Mouse (Mus musculus) heart, postnatal 0 days (tissue): ENCODE results near the gene Mitf. TPM values are rescaled to one million over a fixed set of nuclear protein-coding genes. Genes with fewer than 3 reads are reported as not detected.

Source experiments
- ATAC-seq: fragments of 200-750 bp; cut with Nextera tagmentation; 2 replicates; pipeline ENCODE4 v1.8.0; 2017; ENCODE audit warnings: low read depth, moderate number of reproducible peaks, moderate library complexity; ENCODE audit not compliant: insufficient read depth
- DNase-seq: peaks from one replicate; pipeline ENCODE4 v3.0.0-alpha.2; 2016; ENCODE audit warnings: low spot score
- H3K27ac ChIP-seq: fragments of 300-500 bp; sonication (generic); 2 replicates; pipeline ENCODE4 v1.5.1; 2014; ENCODE audit warnings: low read depth, mild to moderate bottlenecking
- H3K27me3 ChIP-seq: fragments of 300-500 bp; sonication (generic); 2 replicates; pipeline ENCODE4 v1.6.1; 2014; ENCODE audit warnings: low read length, mixed read lengths; ENCODE audit not compliant: control insufficient read depth, insufficient read depth
- H3K36me3 ChIP-seq: fragments of 300-500 bp; sonication (generic); replicated peaks from 2 replicates; pipeline ENCODE4 v1.6.1; 2014; ENCODE audit warnings: low read length, mixed read lengths; ENCODE audit not compliant: control insufficient read depth, insufficient read depth
- H3K4me1 ChIP-seq: fragments of 300-500 bp; sonication (generic); 2 replicates; pipeline ENCODE4 v1.6.1; 2014; ENCODE audit warnings: antibody characterized with exemption; ENCODE audit not compliant: control insufficient read depth, insufficient read depth
- H3K4me2 ChIP-seq: fragments of 300-500 bp; sonication (generic); 2 replicates; pipeline ENCODE4 v1.6.1; 2014; ENCODE audit warnings: low read depth, mild to moderate bottlenecking, low read length, moderate library complexity
- H3K4me3 ChIP-seq: fragments of 300-500 bp; sonication (generic); 2 replicates; pipeline ENCODE4 v1.5.1; 2014; ENCODE audit warnings: low read depth, low read length
- H3K9ac ChIP-seq: fragments of 300-500 bp; sonication (generic); replicated peaks from 2 replicates; pipeline ENCODE4 v1.6.1; 2014; ENCODE audit warnings: low read depth, low read length, mixed read lengths
- H3K9me3 ChIP-seq: fragments of 300-500 bp; sonication (generic); replicated peaks from 2 replicates; pipeline ENCODE4 v1.6.1; 2016; ENCODE audit warnings: low read length; ENCODE audit not compliant: control insufficient read depth
- CTCF ChIP-seq: IDR thresholded peaks from 2 replicates; pipeline ENCODE4 v1.5.1; 2016; ENCODE audit warnings: antibody characterized with exemption, control low read depth, low read depth
- EP300 ChIP-seq: IDR thresholded peaks from 2 replicates; pipeline ENCODE4 v1.6.1; 2016; ENCODE audit warnings: antibody characterized with exemption, low read depth
- WGBS: fragments of 180-500 bp; shearing (Covaris S2); extraction: QIAGEN DNeasy Blood & Tissue Kit; methylation state at CpG from one replicate; pipeline ENCODE4 v1.1.7; 2014; 5-methylcytosine and 5-hydroxymethylcytosine counted together
- polyA plus RNA-seq: library from polyadenylated mRNA; unstranded; fragments of >200 nt; fragmentation: Nextera tagmentation; extraction: Ambion mirVana; gene quantifications from 2 replicates; pipeline ENCODE4 v1.2.1, GENCODE M21; 2015
- total RNA-seq: library from RNA; depleted of rRNA; stranded (reverse); fragments of >200 nt; gene quantifications from 2 replicates; pipeline ENCODE4 v1.2.3, GENCODE M21; 2014; ENCODE audit warnings: low replicate concordance

Mitf gene
- total and polyA plus RNA-seq, 2 experiments from 2014 or later = 26.2 to 94.1 TPM

DNA sequence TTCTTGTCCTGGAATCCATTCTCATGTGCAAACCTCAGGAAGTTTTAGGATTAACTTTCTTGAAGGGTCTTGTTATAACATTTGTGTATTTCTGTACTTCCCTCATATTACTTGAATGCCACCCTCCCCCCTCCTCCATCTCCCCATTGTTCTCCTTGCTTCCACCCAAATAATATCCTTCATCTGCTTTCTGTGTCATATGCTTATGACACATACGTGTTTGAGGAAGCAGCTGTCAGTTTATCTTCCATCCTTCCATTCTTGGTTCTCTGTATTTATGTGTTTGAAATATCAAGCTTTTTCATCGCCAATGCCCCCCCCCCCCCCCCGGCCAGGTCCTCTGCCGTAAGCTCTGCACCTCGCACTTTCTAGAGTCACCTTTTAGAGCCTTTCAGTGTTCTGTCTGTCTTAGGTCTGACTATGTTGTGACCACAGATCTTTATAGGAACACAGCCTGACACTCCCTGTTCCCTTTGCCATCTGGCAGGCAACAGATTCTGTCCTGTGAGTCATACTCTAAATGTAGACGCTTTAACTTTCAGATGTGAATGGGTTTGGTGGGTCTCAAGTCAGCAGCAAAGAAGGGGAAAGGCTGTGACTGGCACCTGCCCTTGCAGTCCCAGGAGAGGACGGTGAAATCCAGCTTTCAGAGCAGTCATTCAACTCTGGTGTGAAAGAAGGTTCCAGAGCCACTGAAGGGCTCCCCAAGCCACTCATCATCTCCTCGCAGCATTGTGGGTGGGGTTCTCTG lies 48.7 kb downstream of the Mitf start:
- H3K9ac ChIP-seq = no peak overlapping the region
- H3K4me3 ChIP-seq = no peak overlapping the region
- WGBS = 33% methylated on average over 8 of the region's 8 CpGs
- H3K9me3 ChIP-seq = no peaks in the 10 kb centered on the region
- peaks cover 20% of the 10 kb centered on the region for H3K4me1 ChIP-seq
- peak overlapping the region; percentile 5; the same call in 1 of the 2 replicates for H3K4me2 ChIP-seq
- TF ChIP-seq CTCF (no peak), EP300 (no peak)
- ATAC-seq (peak; percentile 67), DNase-seq (peak; percentile 65)
- H3K27me3 ChIP-seq = no peaks in the 10 kb centered on the region
- H3K27ac ChIP-seq = peak overlapping the region; percentile 66
- H3K36me3 ChIP-seq = no peaks in the 10 kb centered on the region

DNA sequence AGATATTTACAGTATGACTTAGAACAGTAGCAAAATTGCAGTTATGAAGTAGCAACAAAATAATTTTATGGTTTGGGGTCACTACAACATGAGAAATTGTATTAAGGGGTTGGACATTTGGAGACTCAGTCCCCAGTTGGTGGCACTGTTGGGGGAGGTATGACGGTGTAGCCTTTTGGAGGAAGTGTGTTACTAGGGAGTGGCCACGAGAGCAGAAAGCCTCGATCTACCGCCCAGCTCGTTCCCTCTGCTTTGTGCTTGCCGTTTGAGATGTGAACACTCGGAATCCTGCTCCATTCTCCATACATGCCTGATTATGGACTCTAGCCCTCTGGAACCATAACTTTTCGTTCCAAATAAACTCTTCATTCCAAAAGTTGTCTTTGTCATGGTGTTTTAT lies 49.6 kb downstream of the Mitf start:
- H3K4me2 ChIP-seq = no peak overlapping the region
- H3K36me3 ChIP-seq = no peaks in the 10 kb centered on the region
- DNase-seq (no peak), ATAC-seq (no peak)
- H3K9me3 ChIP-seq = no peaks in the 10 kb centered on the region
- H3K9ac ChIP-seq = no peak overlapping the region
- H3K4me3 ChIP-seq = no peak overlapping the region
- no peaks in the 10 kb centered on the region for H3K27me3 ChIP-seq
- TF ChIP-seq EP300 = no peak
- no peak for TF ChIP-seq CTCF
- H3K4me1 ChIP-seq = peaks cover 20% of the 10 kb centered on the region
- H3K27ac ChIP-seq = peak overlapping the region; percentile 66
- WGBS = 50% methylated on average over 8 of the region's 8 CpGs

DNA sequence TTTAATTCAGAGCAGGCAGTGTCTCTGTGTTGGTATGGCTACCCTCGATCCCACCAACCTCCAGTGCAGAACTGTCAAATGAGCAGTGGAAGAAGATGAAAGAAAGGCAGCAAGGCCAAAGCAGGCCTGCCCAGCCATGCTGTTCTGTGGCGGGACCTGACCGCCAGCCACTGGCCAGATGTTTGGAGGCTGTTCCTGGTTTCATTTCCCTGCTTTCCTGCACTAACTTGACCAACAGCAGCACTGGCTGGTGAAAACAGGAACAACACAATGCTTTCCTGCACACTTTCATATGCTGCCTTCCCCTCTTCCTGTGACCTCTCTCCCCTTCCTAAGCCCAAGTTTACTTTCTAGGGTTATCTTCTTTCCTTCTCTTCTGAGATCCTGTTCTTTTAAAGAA lies 50.8 kb downstream of the Mitf start:
- DNase-seq (no peak), ATAC-seq (peak; percentile 47; the same call in 1 of the 2 replicates)
- H3K4me3 ChIP-seq = no peak overlapping the region
- peaks cover 20% of the 10 kb centered on the region for H3K4me1 ChIP-seq
- peak overlapping the region; percentile 34; the same call in 1 of the 2 replicates for H3K27ac ChIP-seq
- H3K27me3 ChIP-seq = no peaks in the 10 kb centered on the region
- TF ChIP-seq CTCF = peak; percentile 41; the same call in 1 of the 2 replicates
- no peak for TF ChIP-seq EP300
- H3K36me3 ChIP-seq = no peaks in the 10 kb centered on the region
- H3K9ac ChIP-seq = no peak overlapping the region
- 58% methylated on average over 3 of the region's 3 CpGs for WGBS
- H3K9me3 ChIP-seq = no peaks in the 10 kb centered on the region
- no peak overlapping the region for H3K4me2 ChIP-seq

DNA sequence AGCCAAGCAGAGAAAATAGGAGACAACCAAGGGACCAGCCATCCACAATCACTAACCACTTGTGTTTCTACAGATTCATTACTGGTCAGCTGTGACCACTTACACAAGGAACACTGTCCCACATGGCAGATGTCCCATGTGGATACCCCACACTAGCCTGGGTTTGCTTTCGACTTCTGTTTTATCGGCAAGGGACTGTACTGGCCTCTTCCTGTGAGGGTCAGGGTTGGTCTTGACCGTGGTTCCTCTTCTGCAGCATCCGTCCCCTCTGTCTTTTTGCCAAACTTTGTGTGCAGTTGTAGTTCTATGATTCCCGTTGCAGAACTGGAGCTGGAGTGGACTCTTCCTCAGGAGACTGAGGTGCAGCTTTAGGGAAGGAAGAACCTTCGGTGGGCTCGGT lies 59.7 kb downstream of the Mitf start:
- ATAC-seq (no peak), DNase-seq (no peak)
- Histone ChIP-seq H3K36me3 (no peaks in the 10 kb centered on the region), H3K4me2 (no peak overlapping the region), H3K27me3 (no peaks in the 10 kb centered on the region), H3K27ac (no peak overlapping the region), H3K4me1 (no peaks in the 10 kb centered on the region), H3K9me3 (no peaks in the 10 kb centered on the region), H3K4me3 (no peak overlapping the region), H3K9ac (no peak overlapping the region)
- WGBS = 67% methylated on average over 7 of the region's 7 CpGs
- no peak for TF ChIP-seq CTCF

DNA sequence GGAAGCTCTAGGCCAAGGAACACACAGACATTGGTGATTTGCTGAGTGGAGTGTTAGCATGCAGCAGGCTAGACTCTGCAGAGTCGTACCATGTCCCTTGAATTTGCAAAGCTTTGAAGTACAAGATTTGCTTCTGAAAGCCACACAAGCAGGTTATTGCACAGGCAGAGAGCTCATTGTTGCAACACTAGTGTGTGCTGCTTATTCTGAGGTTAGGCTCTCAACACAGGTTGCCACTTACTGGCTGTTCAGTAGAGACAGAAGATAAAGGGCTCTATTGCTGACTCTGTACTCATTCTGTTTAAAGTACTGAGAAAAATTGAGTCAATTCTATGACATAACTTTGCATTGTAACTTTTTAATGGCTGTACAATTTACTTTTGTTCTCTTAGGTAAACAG lies 61.2 kb downstream of the Mitf start:
- WGBS = 75% methylated on average over 1 of the region's 1 CpGs
- Histone ChIP-seq H3K27me3 (no peaks in the 10 kb centered on the region), H3K9me3 (no peaks in the 10 kb centered on the region), H3K4me1 (no peaks in the 10 kb centered on the region), H3K27ac (no peak overlapping the region), H3K9ac (no peak overlapping the region), H3K36me3 (no peaks in the 10 kb centered on the region), H3K4me3 (no peak overlapping the region), H3K4me2 (no peak overlapping the region)
- TF ChIP-seq CTCF (no peak), EP300 (no peak)
- no peak for DNase-seq
- no peak for ATAC-seq

DNA sequence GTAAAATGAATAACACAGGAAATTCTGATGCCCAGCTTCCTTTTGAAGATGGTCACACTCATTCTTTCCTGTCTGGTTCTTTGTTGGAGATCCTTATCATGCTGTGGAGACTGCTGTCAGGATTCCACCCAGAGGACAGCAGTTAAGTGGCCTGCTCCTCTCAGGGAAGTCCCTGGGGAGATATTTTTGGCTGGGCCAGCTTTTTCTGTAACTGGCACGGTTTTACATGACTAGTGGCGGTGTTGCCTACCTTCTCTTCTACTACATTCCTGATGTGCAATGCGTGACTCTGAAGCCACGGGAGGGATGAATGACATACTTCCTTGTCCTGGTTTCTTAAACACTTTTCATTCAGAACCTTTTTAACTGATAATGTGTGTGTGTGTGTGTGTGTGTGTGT lies 63.1 kb downstream of the Mitf start:
- no peak overlapping the region for H3K4me2 ChIP-seq
- H3K27me3 ChIP-seq = no peaks in the 10 kb centered on the region
- no peak overlapping the region for H3K9ac ChIP-seq
- 27% methylated on average over 4 of the region's 4 CpGs for WGBS
- DNase-seq (no peak), ATAC-seq (no peak)
- TF ChIP-seq EP300 (no peak), CTCF (no peak)
- H3K36me3 ChIP-seq = no peaks in the 10 kb centered on the region
- no peaks in the 10 kb centered on the region for H3K4me1 ChIP-seq
- no peaks in the 10 kb centered on the region for H3K9me3 ChIP-seq
- no peak overlapping the region for H3K4me3 ChIP-seq
- peak overlapping the region; percentile 50 for H3K27ac ChIP-seq
